ENCODE assay signal across 23 mouse cellular contexts in the genomic region with DNA sequence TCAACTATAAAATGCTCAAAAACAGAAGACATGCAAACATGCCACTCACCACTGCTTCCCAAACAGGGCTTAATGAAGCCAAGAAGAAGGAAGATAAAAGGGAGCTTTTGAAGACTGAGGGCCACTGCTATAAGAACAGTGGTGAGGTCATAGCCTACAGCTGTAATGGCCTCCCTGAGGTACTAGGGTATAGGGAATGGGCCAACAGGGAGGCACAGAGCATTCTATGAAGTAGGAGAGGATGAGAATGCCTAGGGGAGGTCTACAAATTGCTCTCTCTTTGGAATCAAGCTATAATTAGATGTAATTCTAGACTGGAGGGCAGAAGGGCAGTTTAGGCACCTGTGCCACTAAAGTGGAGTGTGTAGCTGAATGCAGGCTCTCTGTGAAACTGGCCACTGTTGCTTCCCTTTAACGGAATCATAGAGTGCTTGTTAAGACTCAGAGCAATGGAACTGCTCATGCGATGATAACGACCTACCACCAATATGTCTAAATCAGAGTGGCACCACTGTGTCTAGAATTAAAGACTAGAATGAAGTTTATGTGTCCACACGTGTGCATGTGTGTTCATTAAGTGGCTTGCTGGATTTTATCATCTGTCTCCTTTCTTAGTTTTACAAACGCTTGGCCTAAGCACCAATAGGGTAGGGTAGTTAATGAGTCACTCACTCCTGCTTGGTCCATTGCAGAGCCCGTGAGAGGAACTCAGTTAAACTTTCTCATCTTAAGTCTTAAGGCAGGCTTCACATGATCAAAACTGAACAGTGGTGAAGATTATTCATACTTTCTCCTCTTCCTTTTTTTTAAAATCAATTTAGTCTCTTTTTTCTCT. TPM values are rescaled to one million over a fixed set of nuclear protein-coding genes. Genes with fewer than 3 reads are reported as not detected.
A peak's percentile ranks its signal among the peaks of the same experiment; 100 is the strongest.
DNase-seq lines count a peak whose midpoint lies in the region; ATAC-seq lines count a peak whose summit lies in the region.
"Had no signal": no experiment of that assay in that cellular context is flagged by ENCODE, and none has a peak within 500 bp of the region (broad histone marks: within the 10 kb centered on the region; RNA-seq: fewer than 3 reads in every experiment).

No protein-coding gene starts in this region.

- no peak overlapping the region for H3K4me3 ChIP-seq in midbrain, embryonic 12.5 days
- no peak overlapping the region for H3K4me3 ChIP-seq in midbrain, embryonic 13.5 days (replicated peaks)
- no peak overlapping the region for H3K4me3 ChIP-seq in forebrain, embryonic 14.5 days (ENCODE audit: low read depth, low read length)
- H3K4me3 ChIP-seq: heart, embryonic 12.5 days; limb, embryonic 15.5 days; liver, embryonic 15.5 days; lung, embryonic 15.5 days had no signal

- H3K36me3 ChIP-seq in midbrain, embryonic 12.5 days, result no peaks in the 10 kb centered on the region
- no peaks in the 10 kb centered on the region for H3K36me3 ChIP-seq in midbrain, embryonic 13.5 days
- no peaks in the 10 kb centered on the region for H3K36me3 ChIP-seq in forebrain, embryonic 14.5 days (ENCODE audit: control insufficient read depth, insufficient read depth, low read length)
- H3K36me3 ChIP-seq: heart, embryonic 12.5 days; limb, embryonic 15.5 days; liver, embryonic 15.5 days; lung, embryonic 15.5 days had no signal

- peaks cover 3% of the 10 kb centered on the region; the same call in 1 of the 2 replicates for H3K4me1 ChIP-seq in midbrain, embryonic 12.5 days
- H3K4me1 ChIP-seq in midbrain, embryonic 13.5 days (replicated peaks), result 0 out of 2 replicates have a peak, but pooled peaks cover 2% of the 10 kb centered on the region
- no peaks in the 10 kb centered on the region for H3K4me1 ChIP-seq in forebrain, embryonic 14.5 days (ENCODE audit: control insufficient read depth, insufficient read depth, low read length)
- H3K4me1 ChIP-seq: heart, embryonic 12.5 days; limb, embryonic 15.5 days; liver, embryonic 15.5 days had no signal

- ATAC-seq in midbrain, embryonic 12.5 days (ENCODE audit: low FRiP score, low read depth), result peak; percentile 41; the same call in 1 of the 2 replicates
- no peak for ATAC-seq in midbrain, embryonic 13.5 days
- peak; percentile 76 for ATAC-seq in forebrain, embryonic 14.5 days
- ATAC-seq: hindbrain, postnatal 0 days; intestine, embryonic 16.5 days had no signal

- no peak overlapping the region for H3K27ac ChIP-seq in midbrain, embryonic 12.5 days (replicated peaks)
- no peak overlapping the region for H3K27ac ChIP-seq in midbrain, embryonic 13.5 days
- H3K27ac ChIP-seq in forebrain, embryonic 14.5 days (ENCODE audit: low read depth, low read length), result no peak overlapping the region
- H3K27ac ChIP-seq: hindbrain, postnatal 0 days; limb, embryonic 15.5 days; liver, embryonic 15.5 days; lung, embryonic 15.5 days; macrophage had no signal

- no peak overlapping the region for H3K4me2 ChIP-seq in midbrain, embryonic 12.5 days (replicated peaks)
- no peak overlapping the region for H3K4me2 ChIP-seq in midbrain, embryonic 13.5 days (replicated peaks)
- no peak overlapping the region for H3K4me2 ChIP-seq in forebrain, embryonic 14.5 days (ENCODE audit: low read length)
- H3K4me2 ChIP-seq: heart, embryonic 12.5 days; limb, embryonic 15.5 days; liver, embryonic 15.5 days; lung, embryonic 15.5 days had no signal

- H3K9ac ChIP-seq in midbrain, embryonic 12.5 days (replicated peaks), result no peak overlapping the region
- H3K9ac ChIP-seq in midbrain, embryonic 13.5 days (replicated peaks), result no peak overlapping the region
- H3K9ac ChIP-seq in forebrain, embryonic 14.5 days (ENCODE audit: low read length), result no peak overlapping the region
- H3K9ac ChIP-seq: heart, embryonic 12.5 days; limb, embryonic 15.5 days; liver, embryonic 15.5 days; lung, embryonic 15.5 days had no signal

- 80% methylated on average over 6 of the region's 6 CpGs for WGBS in midbrain, embryonic 12.5 days
- 67% methylated on average over 6 of the region's 6 CpGs for WGBS in midbrain, embryonic 13.5 days
- 22% methylated on average over 6 of the region's 6 CpGs for WGBS in forebrain, embryonic 14.5 days

- DNase-seq in embryo, embryonic 10 days (ENCODE audit: low spot score), result peak; percentile 28
- no peak for DNase-seq in embryo, embryonic 9.5 days (ENCODE audit: extremely low spot score)
- peak; percentile 46 for DNase-seq in forebrain, embryonic 14.5 days (ENCODE audit: low spot score)
- no peak for DNase-seq in spleen, postnatal 10 days (ENCODE audit: low spot score in 2 of 2)
- DNase-seq in lung, postnatal 14 days, result no peak
- DNase-seq: adrenal gland, postnatal 10 days; cerebellum, adult 8-10 months; gastrocnemius, postnatal 25 days; heart, adult 18-20 months; heart, postnatal 10 days; kidney, postnatal 14 days; left cerebral cortex, postnatal 4 days; right cerebral cortex, postnatal 25 days; thymus, postnatal 14 days had no signal

- no peaks in the 10 kb centered on the region for H3K27me3 ChIP-seq in midbrain, embryonic 12.5 days
- no peaks in the 10 kb centered on the region for H3K27me3 ChIP-seq in midbrain, embryonic 13.5 days
- no peaks in the 10 kb centered on the region for H3K27me3 ChIP-seq in forebrain, embryonic 14.5 days (replicated peaks; ENCODE audit: control insufficient read depth, insufficient read depth, low read length)
- H3K27me3 ChIP-seq: heart, embryonic 12.5 days; limb, embryonic 15.5 days; liver, embryonic 15.5 days; lung, embryonic 15.5 days had no signal

- H3K9me3 ChIP-seq in midbrain, embryonic 12.5 days, result no peaks in the 10 kb centered on the region
- H3K9me3 ChIP-seq in midbrain, embryonic 13.5 days, result no peaks in the 10 kb centered on the region
- H3K9me3 ChIP-seq in forebrain, embryonic 14.5 days (replicated peaks; ENCODE audit: control insufficient read depth, low read length), result no peaks in the 10 kb centered on the region
- H3K9me3 ChIP-seq: heart, embryonic 12.5 days; limb, embryonic 15.5 days; liver, embryonic 15.5 days; lung, embryonic 15.5 days had no signal

RNA-seq across cellular contexts. Expression of a gene that starts 35.2 kb away (rescaled TPM):
- polyA plus RNA-seq in midbrain, embryonic 12.5 days (2016; fragmentation: Nextera tagmentation; extraction: Ambion mirVana), result 0.60 and 0.62 TPM in 2 replicates
- 0.13 TPM in 1 of 2 replicates, not detected in the other for polyA plus RNA-seq in midbrain, embryonic 13.5 days (2015; fragmentation: Nextera tagmentation; extraction: Ambion mirVana)
- polyA plus RNA-seq in forebrain, embryonic 14.5 days (2014; fragmentation: Nextera tagmentation; extraction: Ambion mirVana), result 0.09 TPM in 1 of 2 replicates, not detected in the other
- polyA plus RNA-seq: macrophage had no signal

Comparison
In these comparisons a context has a peak if more than half of its experiments do, and no peak if none do; other contexts are left out.
1. DNase-seq: peak in embryo, embryonic 10 days (single experiment) and forebrain, embryonic 14.5 days (single experiment); none in embryo, embryonic 9.5 days (single experiment), spleen, postnatal 10 days (0 of 2) and lung, postnatal 14 days (single experiment).